Mouse (Mus musculus) monocyte, adult 2 months (primary cell): ENCODE results near the gene Lasp1.
A peak's percentile ranks its signal among the peaks of the same experiment; 100 is the strongest.
"Not testable (repeated sequence)": the region's sequence is repeated elsewhere in the genome, so short reads cannot be mapped to it uniquely, and the experiment has no call there.

Experiments
- DNase-seq, 2 experiments: peaks; one replicate each; pipeline ENCODE4 v3.0.0; 2022; ENCODE audit warnings: low spot score in 2 of 2, low read depth in 1 of 2

The Lasp1 gene

GRCm38 (mm10) chr11:97825295-97825694, 26.5 kb downstream of the Lasp1 start:
- no peak for DNase-seq

- DNase-seq, result no peak
Measured at GRCm38 (mm10) chr11:97825971-97826370, 27.2 kb downstream of the Lasp1 start.

GRCm38 (mm10) chr11:97826414-97826813, 27.6 kb downstream of the Lasp1 start:
- peak in 1 of 2 experiments; percentile 50 for DNase-seq

- DNase-seq, result no peak
Measured at GRCm38 (mm10) chr11:97827654-97828053, 28.9 kb downstream of the Lasp1 start.

- DNase-seq, result no peak
Measured at GRCm38 (mm10) chr11:97829365-97829764, 30.6 kb downstream of the Lasp1 start.

GRCm38 (mm10) chr11:97829913-97830476, 31.2 kb downstream of the Lasp1 start:
- DNase-seq, result peak; percentile 76 to 77

GRCm38 (mm10) chr11:97830501-97830900, 31.7 kb downstream of the Lasp1 start:
- DNase-seq, result peak in 1 of 2 experiments; percentile 43

- no peak for DNase-seq
Measured at GRCm38 (mm10) chr11:97832001-97832400, 33.2 kb downstream of the Lasp1 start.

GRCm38 (mm10) chr11:97833352-97833751, 34.6 kb downstream of the Lasp1 start:
- DNase-seq, result no peak

- DNase-seq, result no peak
Measured at GRCm38 (mm10) chr11:97836541-97836940, 37.7 kb downstream of the Lasp1 start.

- DNase-seq, result not testable (repeated sequence)
Measured at GRCm38 (mm10) chr11:97837051-97837450, 38.3 kb downstream of the Lasp1 start.

- DNase-seq, result no peak
Measured at GRCm38 (mm10) chr11:97837641-97838149, 38.9 kb downstream of the Lasp1 start.

- DNase-seq, result no peak
Measured at GRCm38 (mm10) chr11:97838779-97839440, 40.1 kb downstream of the Lasp1 start.

- no peak for DNase-seq
Measured at GRCm38 (mm10) chr11:97839441-97840134, 40.8 kb downstream of the Lasp1 start.

- DNase-seq, result no peak
Measured at GRCm38 (mm10) chr11:97840135-97840490, 41.3 kb downstream of the Lasp1 start.

GRCm38 (mm10) chr11:97840539-97840954, 41.7 kb downstream of the Lasp1 start, which contains the start of gene B230217C12Rik:
B230217C12Rik (plus strand) TSS chr11:97840780.
- no peak for DNase-seq

- DNase-seq, result peak in 1 of 2 experiments; percentile 37
Measured at GRCm38 (mm10) chr11:97840991-97841661, 42.3 kb downstream of the Lasp1 start.

- DNase-seq, result no peak
Measured at GRCm38 (mm10) chr11:97842001-97842400, 43.2 kb downstream of the Lasp1 start.

- no peak for DNase-seq
Measured at GRCm38 (mm10) chr11:97850367-97850766, 51.6 kb downstream of the Lasp1 start.

- no peak for DNase-seq
Measured at GRCm38 (mm10) chr11:97851601-97852000, 52.8 kb downstream of the Lasp1 start.

- no peak for DNase-seq
Measured at GRCm38 (mm10) chr11:97855473-97855872, 56.7 kb downstream of the Lasp1 start.
